In genomic region chr11:62919946-62920742, GRCm38 (mm10) we compare ENCODE assay signal across 10 mouse cellular contexts. TPM values are rescaled to one million over a fixed set of nuclear protein-coding genes. Genes with fewer than 3 reads are reported as not detected.
A peak's percentile ranks its signal among the peaks of the same experiment; 100 is the strongest.
DNase-seq lines count a peak whose midpoint lies in the region; ATAC-seq lines count a peak whose summit lies in the region.
"Had no signal": no experiment of that assay in that cellular context is flagged by ENCODE, and none has a peak within 500 bp of the region (broad histone marks: within the 10 kb centered on the region; RNA-seq: fewer than 3 reads in every experiment).

No protein-coding gene starts in this region.

- H3K36me3 ChIP-seq in heart, embryonic 10.5 days, result no peaks in the 10 kb centered on the region
- H3K36me3 ChIP-seq in neural tube, embryonic 12.5 days, result no peaks in the 10 kb centered on the region
- H3K36me3 ChIP-seq in limb, embryonic 11.5 days (ENCODE audit: control insufficient read depth, insufficient read depth, low read length), result no peaks in the 10 kb centered on the region

- H3K9me3 ChIP-seq in heart, embryonic 10.5 days, result no peaks in the 10 kb centered on the region
- no peaks in the 10 kb centered on the region for H3K9me3 ChIP-seq in neural tube, embryonic 12.5 days
- H3K9me3 ChIP-seq in limb, embryonic 11.5 days (ENCODE audit: control insufficient read depth, low read length), result no peaks in the 10 kb centered on the region

- no peaks in the 10 kb centered on the region for H3K27me3 ChIP-seq in heart, embryonic 10.5 days (ENCODE audit: insufficient read depth, poor library complexity, severe bottlenecking)
- H3K27me3 ChIP-seq in neural tube, embryonic 12.5 days (replicated peaks), result no peaks in the 10 kb centered on the region; the same call in 1 of the 2 replicates
- no peaks in the 10 kb centered on the region for H3K27me3 ChIP-seq in limb, embryonic 11.5 days (ENCODE audit: control insufficient read depth, insufficient read depth, low read length)

- H3K4me2 ChIP-seq in neural tube, embryonic 12.5 days (replicated peaks), result peak overlapping the region; percentile 55; the same call in 1 of the 2 replicates
- H3K4me2 ChIP-seq in limb, embryonic 11.5 days (ENCODE audit: low read depth, severe bottlenecking), result no peak overlapping the region

- 77% methylated on average over 6 of the region's 6 CpGs for WGBS in heart, embryonic 10.5 days
- 72% methylated on average over 6 of the region's 6 CpGs for WGBS in neural tube, embryonic 12.5 days
- WGBS in limb, embryonic 11.5 days, result 80% methylated on average over 6 of the region's 6 CpGs

- H3K9ac ChIP-seq in neural tube, embryonic 12.5 days, result no peak overlapping the region
- no peak overlapping the region for H3K9ac ChIP-seq in limb, embryonic 11.5 days (ENCODE audit: low read length)

- peaks cover 17% of the 10 kb centered on the region for H3K4me1 ChIP-seq in heart, embryonic 10.5 days
- H3K4me1 ChIP-seq in neural tube, embryonic 12.5 days, result no peaks in the 10 kb centered on the region
- H3K4me1 ChIP-seq in limb, embryonic 11.5 days (ENCODE audit: control insufficient read depth, insufficient read depth, low read length), result peaks cover 6% of the 10 kb centered on the region; the same call in 1 of the 2 replicates

- DNase-seq in heart, embryonic 10.5 days (ENCODE audit: low spot score), result no peak
- no peak for DNase-seq in heart, adult 8-10 months (ENCODE audit: low spot score)
- DNase-seq in neural tube, embryonic 10.5 days (ENCODE audit: extremely low spot score, low spot score), result no peak
- DNase-seq in limb, embryonic 11.5 days (ENCODE audit: low spot score), result no peak
- DNase-seq in telencephalon, adult 2 months (ENCODE audit: low read depth, low spot score), result peak; percentile 18
- DNase-seq in adrenal gland, postnatal 36 days, result no peak
- DNase-seq in left cerebral cortex, adult 8-10 months (ENCODE audit: low spot score in 2 of 2), result no peak

- ATAC-seq in neural tube, embryonic 12.5 days (ENCODE audit: low FRiP score, low read depth), result no peak
- no peak for ATAC-seq in limb, embryonic 11.5 days (ENCODE audit: insufficient number of reproducible peaks, low FRiP score, low TSS enrichment, low read depth)
- ATAC-seq: CD4-positive, CD25-positive, alpha-beta regulatory T cell, adult 4 months had no signal

- peak overlapping the region; percentile 51 for H3K4me3 ChIP-seq in heart, embryonic 10.5 days
- H3K4me3 ChIP-seq in neural tube, embryonic 12.5 days, result no peak overlapping the region
- no peak overlapping the region for H3K4me3 ChIP-seq in limb, embryonic 11.5 days (ENCODE audit: low read depth, low read length)

- 0 out of 2 replicates have a peak overlapping the region, but pooled peaks have one; percentile 30 for H3K27ac ChIP-seq in heart, embryonic 10.5 days
- H3K27ac ChIP-seq in neural tube, embryonic 12.5 days, result no peak overlapping the region
- H3K27ac ChIP-seq in limb, embryonic 11.5 days (replicated peaks; ENCODE audit: low read depth, low read length), result 0 out of 2 replicates have a peak overlapping the region, but pooled peaks have one; percentile 49

RNA-seq across cellular contexts. Expression of gene Cdrt4, which starts 30.8 kb away (rescaled TPM):
- polyA plus RNA-seq in heart, embryonic 10.5 days (2016; fragmentation: Nextera tagmentation; extraction: Ambion mirVana), result 0.31 TPM in 1 of 2 replicates, not detected in the other
- not detected for total RNA-seq in heart, adult 8-10 months (2022)
- polyA plus RNA-seq in neural tube, embryonic 12.5 days (2016; fragmentation: Nextera tagmentation; extraction: Ambion mirVana), result 0.28 and 0.29 TPM in 2 replicates
- polyA plus RNA-seq in limb, embryonic 11.5 days (2014; fragmentation: Nextera tagmentation; extraction: Ambion mirVana), result 0.29 TPM in 1 of 2 replicates, not detected in the other
- total RNA-seq in adrenal gland, postnatal 36 days (2021), result not detected
- not detected for total RNA-seq in left cerebral cortex, adult 8-10 months (2022)
- total RNA-seq: gastrocnemius, postnatal 36 days had no signal
- polyA plus RNA-seq: CD4-positive, CD25-positive, alpha-beta regulatory T cell, adult 4 months had no signal

RNA-seq across cellular contexts. Expression of gene Tvp23b, which starts 40.9 kb away (rescaled TPM):
- polyA plus RNA-seq in heart, embryonic 10.5 days (2016; fragmentation: Nextera tagmentation; extraction: Ambion mirVana), result 55.6 and 61.8 TPM in 2 replicates
- total RNA-seq in heart, adult 8-10 months (2022), result 10 to 100 TPM; 18.5 to 24.8 (median 21.2) TPM
- 40.5 and 43.9 TPM in 2 replicates for polyA plus RNA-seq in neural tube, embryonic 12.5 days (2016; fragmentation: Nextera tagmentation; extraction: Ambion mirVana)
- polyA plus RNA-seq in limb, embryonic 11.5 days (2014; fragmentation: Nextera tagmentation; extraction: Ambion mirVana), result 40.5 and 43.7 TPM in 2 replicates
- total RNA-seq in adrenal gland, postnatal 36 days (2021), result 10 to 100 TPM; 50.8 to 56.2 TPM
- 10 to 100 TPM; 29.9 to 35.5 (median 30.9) TPM for total RNA-seq in left cerebral cortex, adult 8-10 months (2022)
